Mouse (Mus musculus): ENCODE data around the gene Zfp322a.

GRCm38 (mm10) chr13:23372433-23372832, 3.4 kb upstream of the Zfp322a start:
- TF ChIP-seq CTCF (IDR thresholded peaks at IDR 0.05; ENCODE audit: low read depth, low read length) (no peak), POLR2A (IDR thresholded peaks at IDR 0.05; ENCODE audit: borderline replicate concordance, low read depth, low read length) (no peak)

All from bone marrow macrophage, adult 2 months (primary cell).